Mouse (Mus musculus) neural tube, embryonic 11.5 days (tissue): ENCODE data around the gene Gabpb1. TPM values are rescaled to one million over a fixed set of nuclear protein-coding genes. Genes with fewer than 3 reads are reported as not detected.
A peak's percentile ranks its signal among the peaks of the same experiment; 100 is the strongest.

ENCODE experiments used
- ATAC-seq: fragments of 200-750 bp; cut with Nextera tagmentation; 2 replicates; pipeline ENCODE4 v1.8.0; 2017; ENCODE audit warnings: moderate number of reproducible peaks, mild to moderate bottlenecking, moderate TSS enrichment, moderate library complexity; ENCODE audit not compliant: insufficient read depth, low FRiP score, low TSS enrichment
- DNase-seq: peaks from one replicate; pipeline ENCODE4 v3.0.0-alpha.2; 2015; ENCODE audit warnings: low spot score
- H3K27ac ChIP-seq: fragments of 300-500 bp; sonication (generic); 2 replicates; pipeline ENCODE4 v1.5.1; 2014; ENCODE audit warnings: low read depth, mild to moderate bottlenecking, low read length
- H3K27me3 ChIP-seq: fragments of 300-500 bp; sonication (generic); 2 replicates; pipeline ENCODE4 v1.6.1; 2014; ENCODE audit warnings: mild to moderate bottlenecking, low read length, mixed read lengths; ENCODE audit not compliant: control insufficient read depth, insufficient read depth
- H3K36me3 ChIP-seq: fragments of 300-500 bp; sonication (generic); 2 replicates; pipeline ENCODE4 v1.6.1; 2014; ENCODE audit warnings: mild to moderate bottlenecking, low read length, moderate library complexity, mixed read lengths; ENCODE audit not compliant: control insufficient read depth, insufficient read depth
- H3K4me1 ChIP-seq: fragments of 300-500 bp; sonication (generic); 2 replicates; pipeline ENCODE4 v1.6.1; 2014; ENCODE audit warnings: low read length, mixed read lengths; ENCODE audit not compliant: control insufficient read depth, insufficient read depth
- H3K4me2 ChIP-seq: fragments of 300-500 bp; sonication (generic); 2 replicates; pipeline ENCODE4 v1.6.1; 2014; ENCODE audit warnings: low read depth, mild to moderate bottlenecking, moderate library complexity
- H3K4me3 ChIP-seq: fragments of 300-500 bp; sonication (generic); 2 replicates; pipeline ENCODE4 v1.5.1; 2014; ENCODE audit warnings: low read depth, low read length
- H3K9ac ChIP-seq: fragments of 300-500 bp; sonication (generic); 2 replicates; pipeline ENCODE4 v1.6.1; 2014; ENCODE audit warnings: mild to moderate bottlenecking, low read length
- H3K9me3 ChIP-seq: fragments of 300-500 bp; sonication (generic); 2 replicates; pipeline ENCODE4 v1.6.1; 2016; ENCODE audit warnings: low read length; ENCODE audit not compliant: control insufficient read depth
- WGBS: fragments of 180-500 bp; shearing (Covaris S2); extraction: QIAGEN DNeasy Blood & Tissue Kit; methylation state at CpG from one replicate; pipeline ENCODE4 v1.1.7; 2014; 5-methylcytosine and 5-hydroxymethylcytosine counted together
- polyA plus RNA-seq: library from polyadenylated mRNA; unstranded; fragments of >200 nt; fragmentation: Nextera tagmentation; extraction: Ambion mirVana; gene quantifications from 2 replicates; pipeline ENCODE4 v1.2.1, GENCODE M21; 2014

Gabpb1 gene
- 81.8 and 82.6 TPM in 2 replicates for polyA plus RNA-seq

GRCm38 (mm10) chr2:126676122-126676515, at the start of gene Gabpb1:
Gene Gabpb1 (minus strand): TSS chr2:126676337.
- no peak for DNase-seq
- 31% methylated on average over 12 of the region's 12 CpGs for WGBS
- Histone ChIP-seq H3K27me3 (no peaks in the 10 kb centered on the region), H3K27ac (peak within 1 kb of the TSS; percentile 100), H3K9me3 (no peaks in the 10 kb centered on the region), H3K36me3 (no peaks in the 10 kb centered on the region; the same call in 1 of the 2 replicates), H3K4me2 (peak within 1 kb of the TSS; percentile 55), H3K4me1 (peaks cover 3% of the 10 kb centered on the region; the same call in 1 of the 2 replicates), H3K9ac (peak within 1 kb of the TSS; percentile 100), H3K4me3 (peak within 1 kb of the TSS; percentile 98)
- ATAC-seq, result no peak

DNA sequence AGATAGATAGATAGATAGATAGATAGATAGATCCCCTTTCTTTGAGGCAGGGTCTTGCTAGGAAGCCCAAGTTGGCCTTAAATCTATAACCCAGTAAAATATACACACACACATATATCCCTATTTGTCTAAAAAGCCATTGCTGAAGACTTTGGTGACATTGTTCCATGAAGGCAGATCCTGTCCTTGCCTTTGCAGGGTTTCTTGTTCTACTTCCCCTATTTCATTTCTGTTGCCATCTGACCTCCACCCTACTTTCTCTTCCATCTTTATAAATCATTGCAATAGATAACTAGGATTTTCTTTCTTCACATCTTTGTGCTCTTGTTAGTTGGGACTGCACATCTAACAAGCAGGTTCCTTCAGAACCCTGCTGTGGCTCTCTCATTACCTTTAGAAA, 36.8 kb upstream of the Gabpb1 start:
- ATAC-seq (no peak), DNase-seq (no peak)
- Histone ChIP-seq H3K4me3 (no peak overlapping the region), H3K36me3 (no peaks in the 10 kb centered on the region), H3K4me2 (no peak overlapping the region), H3K9ac (no peak overlapping the region), H3K9me3 (no peaks in the 10 kb centered on the region), H3K27ac (no peak overlapping the region), H3K4me1 (peaks cover 2% of the 10 kb centered on the region; the same call in 1 of the 2 replicates), H3K27me3 (no peaks in the 10 kb centered on the region)

- no peak overlapping the region for H3K9ac ChIP-seq
- H3K4me2 ChIP-seq, result no peak overlapping the region
- 97% methylated on average over 5 of the region's 5 CpGs for WGBS
- H3K27ac ChIP-seq, result no peak overlapping the region
- no peaks in the 10 kb centered on the region for H3K36me3 ChIP-seq
- DNase-seq (no peak), ATAC-seq (no peak)
- peaks cover 3% of the 10 kb centered on the region; the same call in 1 of the 2 replicates for H3K4me1 ChIP-seq
- H3K27me3 ChIP-seq, result no peaks in the 10 kb centered on the region
- no peaks in the 10 kb centered on the region for H3K9me3 ChIP-seq
- no peak overlapping the region for H3K4me3 ChIP-seq
These were observed 36.4 kb upstream of the Gabpb1 start for GRCm38 (mm10) chr2:126712526-126712925.

GRCm38 (mm10) chr2:126708361-126708760, 32.2 kb upstream of the Gabpb1 start:
- peaks cover 3% of the 10 kb centered on the region; the same call in 1 of the 2 replicates for H3K4me1 ChIP-seq
- no peak for DNase-seq
- no peak for ATAC-seq
- 91% methylated on average over 4 of the region's 4 CpGs for WGBS
- H3K4me3 ChIP-seq, result peak overlapping the region; percentile 73; the same call in 1 of the 2 replicates
- no peaks in the 10 kb centered on the region for H3K36me3 ChIP-seq
- no peaks in the 10 kb centered on the region for H3K27me3 ChIP-seq
- peak overlapping the region; percentile 58 for H3K4me2 ChIP-seq
- no peak overlapping the region for H3K9ac ChIP-seq
- H3K27ac ChIP-seq, result no peak overlapping the region
- no peaks in the 10 kb centered on the region for H3K9me3 ChIP-seq

DNA sequence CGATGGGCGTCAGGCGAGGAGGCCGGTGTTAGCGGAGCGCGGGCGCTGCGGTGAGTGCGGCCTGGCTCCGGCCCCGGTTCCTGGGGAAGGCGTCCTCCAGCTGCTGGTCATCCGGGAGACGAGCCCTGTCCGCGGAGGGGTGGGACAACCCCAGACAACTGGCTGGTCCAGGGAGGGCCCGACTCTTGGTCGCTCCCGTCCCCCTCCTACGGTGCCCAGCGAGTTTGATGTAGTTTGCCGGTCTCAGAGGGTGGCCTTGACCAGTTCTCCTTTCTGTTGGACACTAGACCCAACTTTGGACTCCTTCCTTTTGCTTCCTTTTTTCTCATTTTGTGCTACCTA, 31.3 kb upstream of the Gabpb1 start:
- WGBS, result under 1% methylated on average over 23 of the region's 23 CpGs
- H3K27me3 ChIP-seq, result no peaks in the 10 kb centered on the region
- peaks cover 3% of the 10 kb centered on the region; the same call in 1 of the 2 replicates for H3K4me1 ChIP-seq
- no peak overlapping the region; the same call in 1 of the 2 replicates for H3K27ac ChIP-seq
- DNase-seq (no peak), ATAC-seq (peak; percentile 86)
- no peaks in the 10 kb centered on the region for H3K9me3 ChIP-seq
- H3K9ac ChIP-seq, result peak overlapping the region; percentile 78
- no peaks in the 10 kb centered on the region for H3K36me3 ChIP-seq
- peak overlapping the region; percentile 73 for H3K4me3 ChIP-seq
- peak overlapping the region; percentile 58 for H3K4me2 ChIP-seq

DNA sequence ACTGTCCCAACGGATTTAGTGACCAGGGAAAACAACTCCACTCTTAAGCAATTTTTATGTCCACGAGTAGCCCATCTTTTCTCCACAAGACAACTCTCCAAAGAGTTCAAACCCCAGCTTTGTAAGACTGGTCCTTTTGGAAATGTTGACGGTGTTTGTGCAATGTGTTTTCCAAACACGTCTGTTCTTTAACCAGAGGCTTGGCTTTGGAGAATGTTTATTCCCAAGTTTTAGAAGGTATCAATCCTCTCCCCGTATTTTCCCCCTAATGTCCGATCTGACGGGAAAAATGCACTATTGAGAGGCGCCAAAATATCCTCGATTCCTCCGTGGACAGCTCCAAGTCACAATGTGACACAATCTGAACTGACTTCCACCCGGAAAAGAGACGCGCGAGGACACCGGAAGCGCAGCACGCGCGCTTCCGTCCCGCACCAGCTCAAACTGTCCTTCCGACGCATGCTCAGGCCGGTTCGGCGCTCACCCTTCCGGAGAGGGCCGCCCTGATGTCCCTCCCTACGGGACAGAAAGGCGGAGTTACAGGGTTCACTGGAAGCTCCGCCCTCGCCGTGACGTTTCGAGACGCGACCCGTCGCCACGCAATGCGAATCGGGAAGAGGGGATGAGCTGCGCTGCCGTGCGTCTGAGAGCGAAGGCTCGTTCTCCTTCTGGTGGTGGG, 30.8 kb upstream of the Gabpb1 start, which contains the start of gene Usp8:
TSS of gene Usp8 (plus strand) at position 570 of the 679 bp plus-strand sequence.
- H3K9me3 ChIP-seq, result no peaks in the 10 kb centered on the region
- 3% methylated on average over 47 of the region's 47 CpGs for WGBS
- H3K36me3 ChIP-seq, result no peaks in the 10 kb centered on the region
- DNase-seq, result peak; percentile 98
- H3K27ac ChIP-seq, result peak within 1 kb of the TSS; percentile 60; the same call in 1 of the 2 replicates
- H3K4me2 ChIP-seq, result peak within 1 kb of the TSS; percentile 67
- peak within 1 kb of the TSS; percentile 78 for H3K9ac ChIP-seq
- peaks cover 3% of the 10 kb centered on the region; the same call in 1 of the 2 replicates for H3K4me1 ChIP-seq
- no peaks in the 10 kb centered on the region for H3K27me3 ChIP-seq
- peak; percentile 99 for ATAC-seq
- peak within 1 kb of the TSS; percentile 73 for H3K4me3 ChIP-seq

GRCm38 (mm10) chr2:126695285-126695684, 19.1 kb upstream of the Gabpb1 start:
- Histone ChIP-seq H3K36me3 (no peaks in the 10 kb centered on the region), H3K9me3 (no peaks in the 10 kb centered on the region), H3K4me2 (no peak overlapping the region), H3K27ac (no peak overlapping the region), H3K9ac (no peak overlapping the region), H3K4me3 (no peak overlapping the region), H3K4me1 (no peaks in the 10 kb centered on the region), H3K27me3 (no peaks in the 10 kb centered on the region)
- ATAC-seq, result no peak
- 89% methylated on average over 6 of the region's 6 CpGs for WGBS
- no peak for DNase-seq

DNA sequence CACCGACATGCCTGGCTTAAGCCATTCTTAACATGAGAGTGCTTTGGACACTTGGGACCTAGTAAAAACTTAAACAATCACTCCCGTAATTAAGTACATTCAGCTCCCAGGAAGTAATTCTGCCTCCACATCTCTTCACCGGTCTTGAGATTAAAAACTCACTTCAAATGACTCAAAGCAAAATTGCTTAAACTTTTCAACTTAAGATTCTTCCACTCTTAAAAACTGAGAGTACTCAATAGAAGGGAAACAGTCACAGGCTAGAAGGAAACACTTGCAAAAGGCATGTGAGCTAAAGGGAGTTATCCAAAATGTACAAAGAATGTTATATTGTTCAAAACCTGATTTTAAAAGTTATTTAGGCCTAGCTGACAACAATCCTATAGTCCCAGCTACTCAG, 15.2 kb upstream of the Gabpb1 start:
- Histone ChIP-seq H3K27me3 (no peaks in the 10 kb centered on the region), H3K9me3 (no peaks in the 10 kb centered on the region), H3K4me2 (no peak overlapping the region), H3K27ac (no peak overlapping the region), H3K4me3 (no peak overlapping the region), H3K36me3 (no peaks in the 10 kb centered on the region), H3K9ac (no peak overlapping the region), H3K4me1 (no peaks in the 10 kb centered on the region)
- ATAC-seq (no peak), DNase-seq (no peak)
- 80% methylated on average over 3 of the region's 3 CpGs for WGBS

DNA sequence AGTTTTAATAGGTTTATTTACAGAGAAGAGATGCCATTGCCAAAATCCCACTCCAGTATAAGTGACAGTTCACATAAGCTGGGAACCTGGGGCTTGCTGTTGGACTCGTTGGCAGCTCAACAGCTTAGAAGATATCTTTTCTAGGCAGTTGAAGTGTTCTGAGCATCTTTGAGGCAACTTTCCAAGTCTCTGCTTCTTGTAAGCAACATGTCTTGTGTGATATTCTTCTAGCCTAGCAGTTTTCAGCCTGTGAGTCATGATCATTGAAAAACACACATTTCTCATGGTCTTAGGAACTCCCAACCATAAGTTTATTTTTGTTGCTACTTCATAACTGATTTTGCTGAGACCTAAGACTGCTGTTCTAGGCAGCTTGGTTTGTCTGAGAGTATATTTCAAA, 6.8 kb upstream of the Gabpb1 start:
- DNase-seq, result no peak
- Histone ChIP-seq H3K4me3 (no peak overlapping the region), H3K27ac (no peak overlapping the region), H3K4me1 (no peaks in the 10 kb centered on the region), H3K4me2 (no peak overlapping the region), H3K9me3 (no peaks in the 10 kb centered on the region), H3K36me3 (no peaks in the 10 kb centered on the region), H3K27me3 (no peaks in the 10 kb centered on the region), H3K9ac (no peak overlapping the region)
- WGBS, result 97% methylated on average over 1 of the region's 1 CpGs
- no peak for ATAC-seq
